Mouse (Mus musculus) brain, adult 2 months (tissue): ENCODE data around the gene Fcgr4.

ENCODE experiments used
- DNase-seq: peaks from one replicate; pipeline ENCODE4 v3.0.0; 2011; ENCODE audit warnings: low read depth, low spot score

Gene Fcgr4

DNA sequence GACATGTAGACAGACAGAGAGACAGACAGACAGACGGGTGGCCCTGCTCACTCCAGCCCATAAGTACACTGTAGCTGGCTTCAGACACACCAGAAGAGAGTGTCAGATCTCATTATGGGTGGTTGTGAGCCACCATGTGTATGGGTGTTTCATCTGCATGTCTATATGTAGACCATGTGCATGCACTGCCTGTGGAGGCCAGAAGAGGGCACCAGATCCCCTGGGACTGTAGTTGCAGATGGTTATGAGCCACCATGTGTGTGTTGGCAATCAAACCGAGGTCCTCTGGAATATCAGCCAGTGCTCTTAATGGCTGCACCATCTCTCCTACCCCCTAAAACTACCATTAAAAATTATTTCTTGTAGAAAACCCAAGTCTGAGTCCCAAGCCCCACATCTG lies 11.8 kb upstream of the Fcgr4 start:
- DNase-seq: no peak

GRCm38 (mm10) chr1:171011733-171012132 lies 7.0 kb upstream of the Fcgr4 start:
- DNase-seq: no peak

DNA sequence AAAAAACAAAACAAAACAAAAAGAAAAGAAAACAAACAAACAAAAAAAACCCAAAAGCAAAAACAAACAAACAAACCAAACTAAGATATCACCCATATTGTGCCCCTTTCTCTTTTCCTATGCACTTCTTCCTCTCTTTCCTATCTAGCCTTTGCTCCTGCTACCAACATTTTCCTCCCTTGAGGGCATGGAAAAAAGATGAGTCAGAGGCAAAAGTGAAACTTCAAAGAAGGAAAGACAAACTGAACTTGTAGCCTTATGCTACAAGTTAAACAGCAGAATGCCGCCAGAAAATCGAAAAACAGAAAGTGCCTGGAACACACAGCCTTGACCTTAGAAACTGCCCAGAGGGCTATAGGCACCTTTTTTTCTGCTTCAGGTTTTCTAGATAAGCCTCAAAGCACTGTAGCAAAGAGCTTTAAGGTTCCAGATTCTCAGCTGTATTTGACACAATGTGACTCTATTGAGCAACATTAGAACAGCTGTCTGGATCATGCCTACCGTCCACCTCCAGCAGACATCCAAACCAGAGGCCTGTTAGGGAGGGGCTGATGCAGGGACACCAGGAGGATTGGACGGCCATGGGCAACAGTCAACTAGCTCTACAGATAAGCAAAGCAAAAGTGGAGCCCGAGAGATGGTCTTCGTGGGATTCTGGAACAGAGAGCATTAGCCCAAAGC lies 1.9 kb upstream of the Fcgr4 start:
- no peak for DNase-seq

GRCm38 (mm10) chr1:171017468-171018158 lies 1.1 kb upstream of the Fcgr4 start:
- no peak for DNase-seq

DNA sequence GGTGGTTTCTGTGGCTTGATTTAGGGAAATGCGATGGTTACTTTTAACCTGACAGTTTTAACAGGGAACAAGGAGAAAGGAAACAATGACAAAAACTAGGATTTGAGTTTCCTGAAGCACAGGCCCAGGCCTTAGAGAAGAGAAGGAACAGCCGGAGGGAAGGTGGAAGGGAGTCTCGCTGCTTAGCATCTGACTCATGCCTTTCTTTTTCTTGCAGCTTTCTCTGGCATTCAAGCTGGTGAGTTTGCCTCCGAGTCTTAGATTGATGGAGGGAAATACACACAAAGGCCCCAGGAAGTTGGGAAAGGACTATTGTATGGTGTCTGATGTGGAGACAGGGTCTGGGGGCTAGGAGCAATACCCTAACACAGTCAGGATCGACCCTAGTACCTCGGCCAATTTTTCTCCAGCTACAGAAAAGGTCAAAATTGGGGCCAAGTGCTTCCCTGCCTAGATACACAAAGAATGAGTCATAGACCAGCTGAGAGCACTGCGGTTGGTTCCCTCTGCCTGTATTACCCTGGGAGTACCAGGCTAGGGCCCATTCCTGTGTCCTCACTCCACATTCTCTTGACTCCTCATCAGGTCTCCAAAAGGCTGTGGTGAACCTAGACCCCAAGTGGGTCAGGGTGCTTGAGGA lies 711 bp downstream of the Fcgr4 start:
- DNase-seq: peak; percentile 39

DNA sequence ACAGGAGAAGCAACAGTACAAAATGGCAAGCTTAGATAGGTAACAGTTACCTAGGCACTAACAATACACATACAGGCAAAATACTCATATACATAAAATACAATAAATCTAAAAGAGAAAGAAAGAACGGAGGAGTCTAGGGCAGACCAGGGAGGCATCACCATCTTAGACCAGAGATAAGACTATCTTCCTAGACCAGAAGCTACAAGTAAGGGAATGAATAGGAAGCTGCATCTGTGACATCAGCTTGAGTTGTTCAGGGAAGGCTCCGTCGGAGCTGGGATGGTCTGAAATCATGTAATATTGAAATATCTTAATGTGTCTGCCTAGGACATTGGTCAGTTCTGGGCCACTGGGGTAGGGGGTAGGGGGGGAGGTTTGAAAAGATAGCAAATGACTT lies 13.0 kb downstream of the Fcgr4 start:
- no peak for DNase-seq

DNA sequence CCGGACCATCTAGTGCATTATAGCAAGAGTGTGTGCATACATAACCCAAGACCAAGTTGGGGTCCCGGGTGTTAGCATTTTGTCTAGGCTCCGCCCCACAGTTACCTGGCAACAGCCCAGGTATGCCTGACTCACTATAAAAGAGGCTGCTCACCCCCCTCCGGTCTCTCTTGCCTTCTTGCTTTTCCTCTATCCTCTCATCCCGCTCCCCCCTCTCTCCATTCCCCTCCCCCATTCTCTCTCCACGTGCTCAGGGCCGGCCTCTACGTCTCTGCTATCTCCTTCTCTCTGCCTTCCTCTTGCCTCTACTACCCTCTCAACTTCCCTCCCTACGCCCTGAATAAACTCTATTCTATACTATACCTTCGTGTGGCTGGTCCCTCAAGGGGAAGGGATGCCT lies 14.0 kb downstream of the Fcgr4 start:
- DNase-seq: peak; percentile 37

GRCm38 (mm10) chr1:171033196-171033595 lies 14.5 kb downstream of the Fcgr4 start:
- DNase-seq: peak; percentile 71

DNA sequence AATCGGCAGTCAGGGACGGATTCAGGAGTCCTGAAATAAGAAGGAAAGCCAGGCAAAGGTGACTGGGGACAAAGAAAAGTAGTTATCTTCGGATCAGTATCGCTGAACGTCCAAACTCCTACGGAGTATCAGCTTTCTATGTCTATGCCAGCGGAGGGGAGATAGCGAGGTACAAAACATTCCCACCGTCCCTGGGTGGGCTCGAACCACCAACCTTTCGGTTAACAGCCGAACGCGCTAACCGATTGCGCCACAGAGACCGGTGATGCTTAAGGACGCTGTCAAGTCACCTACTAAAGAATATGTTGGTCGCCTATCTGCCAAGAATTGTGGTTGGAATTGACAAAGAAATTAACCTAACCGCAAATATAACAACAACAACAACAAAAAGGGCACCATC lies 15.0 kb downstream of the Fcgr4 start:
- DNase-seq: peak; percentile 89

DNA sequence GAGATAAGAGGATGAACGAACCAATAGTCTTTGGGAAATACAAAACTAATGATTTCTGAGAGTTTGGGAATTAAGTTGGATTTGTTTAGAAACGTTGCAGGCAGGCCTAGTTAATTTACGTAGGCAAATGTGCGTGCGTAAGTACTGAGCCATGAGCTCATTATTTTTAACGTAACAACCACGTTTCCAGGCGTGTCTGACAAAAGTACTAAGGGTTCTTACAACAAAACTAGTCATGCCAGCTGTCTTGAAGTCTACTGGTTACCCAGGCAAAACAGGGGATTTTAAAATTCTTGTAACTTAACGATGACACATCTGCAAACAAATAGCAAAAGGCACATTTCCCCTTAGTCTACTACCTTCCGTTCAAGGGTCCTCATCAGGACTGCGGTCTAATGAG lies 15.5 kb downstream of the Fcgr4 start:
- peak; percentile 67 for DNase-seq

GRCm38 (mm10) chr1:171035611-171036010 lies 16.9 kb downstream of the Fcgr4 start:
- peak; percentile 22 for DNase-seq

DNA sequence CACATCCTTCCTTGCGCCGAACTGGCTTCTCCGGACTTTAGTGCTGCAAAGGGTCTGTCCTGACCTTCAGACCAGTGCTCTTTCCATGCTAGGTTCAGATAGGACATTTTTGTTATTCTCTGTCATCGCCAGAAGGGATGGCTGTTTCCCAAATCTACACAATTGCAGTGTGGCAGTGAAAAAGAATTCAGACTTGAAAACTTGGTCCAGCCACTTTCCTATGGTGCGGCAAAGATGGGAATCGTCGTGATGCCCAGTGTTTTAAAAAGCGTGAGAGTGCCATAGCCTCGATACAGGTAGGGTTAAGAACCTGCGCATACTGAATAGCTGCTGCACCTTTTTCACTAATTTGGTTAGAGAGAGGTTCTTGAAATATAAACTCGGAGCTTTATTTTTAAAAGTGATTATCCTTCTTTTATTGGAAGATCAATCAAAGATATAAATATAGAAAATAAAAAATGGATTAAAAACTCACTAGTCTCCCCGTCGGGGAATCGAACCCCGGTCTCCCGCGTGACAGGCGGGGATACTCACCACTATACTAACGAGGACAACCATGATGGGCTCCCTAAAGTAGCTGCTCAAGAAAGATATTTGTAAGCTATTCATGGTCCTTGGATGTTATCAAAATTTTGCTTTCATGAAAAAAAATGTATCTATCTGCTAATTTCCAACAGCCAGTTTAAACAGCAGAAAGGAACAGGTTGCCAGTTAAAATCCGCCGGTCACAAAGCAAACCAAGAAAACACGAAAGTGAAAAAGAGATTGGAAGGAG lies 18.0 kb downstream of the Fcgr4 start:
- peak; percentile 90 for DNase-seq

GRCm38 (mm10) chr1:171037861-171038721 lies 19.4 kb downstream of the Fcgr4 start:
- DNase-seq: peak; percentile 89

DNA sequence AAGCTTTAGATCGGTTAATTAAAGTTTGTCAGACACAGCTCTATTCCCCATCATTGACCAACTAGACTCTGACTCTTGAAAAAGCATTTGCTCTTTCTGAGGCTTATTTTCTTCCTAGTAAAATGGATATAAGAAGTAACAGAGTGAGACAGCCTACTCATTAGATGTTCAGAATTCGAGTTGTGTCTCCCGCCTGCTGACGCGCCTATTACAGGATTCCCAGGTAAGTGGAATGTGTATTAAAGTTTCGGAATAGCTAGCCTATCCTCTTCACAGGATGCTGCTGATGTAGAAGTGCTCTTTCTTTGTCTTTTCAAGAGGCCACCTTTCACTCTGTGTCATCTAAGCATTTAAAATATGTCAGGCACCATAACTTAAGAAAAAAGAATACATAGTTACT lies 20.4 kb downstream of the Fcgr4 start:
- no peak for DNase-seq

GRCm38 (mm10) chr1:171039880-171040279 lies 21.2 kb downstream of the Fcgr4 start:
- peak; percentile 35 for DNase-seq

DNA sequence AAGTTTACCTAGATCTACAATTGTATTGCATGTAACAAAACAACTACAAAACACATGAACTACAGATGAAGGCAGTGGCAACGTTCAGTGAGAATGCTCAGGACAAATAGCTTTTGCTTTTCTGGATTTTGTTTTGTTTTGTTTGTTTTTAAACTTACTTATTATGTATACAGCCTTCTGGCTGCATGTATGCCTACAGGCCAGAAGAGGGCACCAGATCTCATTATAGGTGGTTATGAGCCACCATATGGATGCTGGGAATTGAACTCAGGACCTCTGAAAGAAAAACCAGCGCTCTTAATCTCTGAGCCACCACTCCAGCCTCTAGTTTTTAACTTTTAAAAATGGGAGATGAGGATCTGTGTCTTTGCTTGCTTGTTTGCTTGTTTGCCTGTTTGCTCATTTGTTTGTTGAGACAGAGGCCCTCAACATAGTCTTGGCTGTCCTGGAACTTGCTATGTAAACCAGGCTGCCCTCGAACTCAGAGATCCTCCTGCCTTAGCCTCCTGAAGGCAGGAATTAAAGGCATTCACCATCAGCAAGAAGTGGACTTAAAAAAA lies 25.0 kb downstream of the Fcgr4 start:
- DNase-seq: no peak

- DNase-seq: peak; percentile 95
These were observed 25.8 kb downstream of the Fcgr4 start for GRCm38 (mm10) chr1:171044365-171045078.

- no peak for DNase-seq
These were observed 26.4 kb downstream of the Fcgr4 start for GRCm38 (mm10) chr1:171045079-171045465.

DNA sequence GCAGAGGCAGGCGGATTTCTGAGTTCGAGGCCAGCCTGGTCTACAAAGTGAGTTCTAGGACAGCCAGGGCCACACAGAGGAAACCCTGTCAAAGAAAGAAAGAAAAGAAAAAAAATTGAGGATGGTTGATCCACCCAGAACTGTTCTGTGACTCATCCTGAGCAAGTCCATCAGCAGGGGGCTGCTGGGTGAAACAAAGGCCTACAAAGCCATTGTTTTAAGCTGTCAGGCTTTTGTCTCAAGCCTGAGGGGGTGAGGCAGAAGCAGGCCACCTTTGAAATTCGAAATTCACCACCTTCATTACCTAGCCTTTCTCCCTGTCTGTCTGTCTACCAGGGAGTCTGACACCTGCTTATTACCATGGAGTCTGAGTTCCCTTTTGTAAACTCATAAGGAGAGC lies 27.8 kb downstream of the Fcgr4 start:
- no peak for DNase-seq

- DNase-seq: no peak
These were observed 30.5 kb downstream of the Fcgr4 start for GRCm38 (mm10) chr1:171049263-171049662.
